17 mouse cellular contexts compared by ENCODE assay signal in genomic region chr19:34755680-34756079, GRCm38 (mm10). TPM values are rescaled to one million over a fixed set of nuclear protein-coding genes. Genes with fewer than 3 reads are reported as not detected.
"Had no signal": no experiment of that assay in that cellular context is flagged by ENCODE, and none has a peak within 500 bp of the region (broad histone marks: within the 10 kb centered on the region; RNA-seq: fewer than 3 reads in every experiment).

No protein-coding gene starts in this region.

- H3K36me3 ChIP-seq: neural tube, embryonic 13.5 days; neural tube, embryonic 15.5 days; stomach, embryonic 15.5 days had no signal

- H3K4me1 ChIP-seq: neural tube, embryonic 13.5 days; neural tube, embryonic 15.5 days; stomach, embryonic 15.5 days had no signal

- H3K4me2 ChIP-seq: neural tube, embryonic 13.5 days; neural tube, embryonic 15.5 days; stomach, embryonic 15.5 days had no signal

- H3K9me3 ChIP-seq: neural tube, embryonic 13.5 days; neural tube, embryonic 15.5 days; stomach, embryonic 15.5 days had no signal

- H3K4me3 ChIP-seq: neural tube, embryonic 13.5 days; neural tube, embryonic 15.5 days; stomach, embryonic 15.5 days had no signal

- H3K27me3 ChIP-seq: neural tube, embryonic 13.5 days; neural tube, embryonic 15.5 days; stomach, embryonic 15.5 days had no signal

- H3K27ac ChIP-seq: neural tube, embryonic 13.5 days; neural tube, embryonic 15.5 days; stomach, embryonic 15.5 days; stomach, postnatal 0 days had no signal

- H3K9ac ChIP-seq: neural tube, embryonic 13.5 days; neural tube, embryonic 15.5 days; stomach, embryonic 15.5 days had no signal

- DNase-seq: retina, postnatal 1 day; right cerebral cortex, adult 18-20 months; right cerebral cortex, postnatal 14 days; right cerebral cortex, postnatal 25 days; right cerebral cortex, postnatal 4 days; spleen, adult 18-20 months; thymus, adult 18-20 months; thymus, adult 2 months; thymus, postnatal 14 days; thymus, postnatal 25 days; thymus, postnatal 36 days; thymus, postnatal 4 days had no signal

RNA-seq across cellular contexts. Expression of gene Slc16a12, which starts 8.6 kb away (rescaled TPM):
- total RNA-seq: neutrophil, adult 5-6 weeks had no signal
